Mouse (Mus musculus) neural tube, postnatal 0 days (tissue): ENCODE measurements around the gene Shox2. TPM values are rescaled to one million over a fixed set of nuclear protein-coding genes. Genes with fewer than 3 reads are reported as not detected.

ENCODE experiments used
- polyA plus RNA-seq: library from polyadenylated mRNA; unstranded; fragments of >200 nt; fragmentation: Nextera tagmentation; extraction: Ambion mirVana; gene quantifications from 2 replicates; pipeline ENCODE4 v1.2.1, GENCODE M21; 2015

Shox2 gene
- polyA plus RNA-seq: 5.2 and 7.5 TPM in 2 replicates

GRCm38 (mm10) chr3:66981706-66982105 lies at the start of gene Shox2:
Gene Shox2 (minus strand): TSS chr3:66981771.

GRCm38 (mm10) chr3:66981101-66981661 lies 390 bp downstream of the Shox2 start, which contains the start of gene Rsrc1:
Gene Rsrc1 (plus strand): TSS chr3:66981390.

Other genes with a start within 250 kb of the Shox2 start
- gene Rsrc1, start 381 bp downstream of the Shox2 start, polyA plus RNA-seq: 27.0 and 29.1 TPM in 2 replicates